Mouse (Mus musculus): ENCODE results near the gene Tstd1. TPM values are rescaled to one million over a fixed set of nuclear protein-coding genes. Genes with fewer than 3 reads are reported as not detected.

The Tstd1 gene
- total RNA-seq (2021), result 1 to 10 TPM; 1.3 to 3.6 TPM
- long read RNA-seq, experiment 1, partial matches to known transcripts, result 0 of 1 reads
- long read RNA-seq, experiment 1, other reads (novel, unspliced or antisense), result 1 of 1 reads
- long read RNA-seq, experiment 2, partial matches to known transcripts, result 0 of 1 reads
- long read RNA-seq, experiment 2, other reads (novel, unspliced or antisense), result 0 of 1 reads

GRCm38 (mm10) chr1:171418660-171419059, at the start of gene Tstd1:
Tstd1 (plus strand) TSS chr1:171418872.
- DNase-seq, result no peak

DNA sequence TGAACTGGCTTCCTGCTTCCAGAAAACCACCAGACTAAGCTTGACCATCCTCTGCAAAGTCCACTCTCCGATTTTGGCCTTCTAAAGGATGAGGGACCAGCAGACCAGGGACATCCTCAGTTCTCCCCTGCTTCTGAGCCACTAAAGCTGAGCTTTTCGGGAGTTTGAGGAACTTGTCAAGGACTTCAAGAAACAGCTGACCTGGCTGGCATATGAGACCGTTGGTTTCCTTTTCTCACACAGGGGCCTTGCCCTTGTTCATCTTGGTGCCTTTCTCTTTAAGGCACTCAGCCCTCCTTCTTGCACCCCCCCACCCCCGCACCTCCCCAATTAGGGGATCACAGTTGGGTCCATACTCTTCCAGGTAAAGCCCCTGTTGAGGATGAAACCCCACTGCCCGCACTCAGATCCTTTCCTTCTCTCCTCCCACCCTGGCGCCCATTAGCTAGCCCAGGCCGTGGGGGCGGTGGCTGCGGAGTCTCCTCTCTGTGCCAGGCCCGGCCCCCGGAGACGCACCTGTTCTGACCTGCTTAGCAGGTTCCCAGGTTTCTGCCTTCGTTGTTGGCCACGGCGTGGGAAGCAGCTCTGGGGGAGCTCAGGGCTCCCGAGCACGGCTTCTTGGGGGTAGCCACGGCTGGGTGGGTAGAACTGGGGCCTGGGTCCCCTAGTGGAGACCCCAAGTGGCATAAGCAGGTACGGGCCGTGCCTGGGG, 48.7 kb upstream of the Tstd1 start, which contains the start of gene Nectin4:
Gene Nectin4 (plus strand): TSS at position 255 of the 712 bp plus-strand sequence.
- no peak for DNase-seq

DNA sequence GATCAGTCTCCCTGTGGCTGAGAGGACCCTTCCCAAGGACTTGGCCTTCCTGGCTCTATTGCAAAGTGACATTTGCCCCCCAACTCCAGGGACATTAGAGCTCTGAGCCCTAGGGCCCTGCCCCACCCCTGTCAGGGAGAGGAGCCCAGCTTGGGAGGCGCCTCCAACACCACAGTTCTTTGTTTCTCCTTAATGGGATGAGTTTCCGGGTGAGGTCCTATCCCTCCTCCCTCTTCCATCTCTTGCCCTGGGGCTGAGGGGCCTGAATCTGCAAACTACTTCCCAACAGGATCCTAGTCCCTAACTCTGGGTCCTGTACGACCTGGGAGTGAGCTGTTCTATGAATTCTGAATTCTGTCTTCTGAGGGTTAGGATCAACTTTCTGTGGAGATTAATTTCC, 45.8 kb upstream of the Tstd1 start:
- no peak for DNase-seq

GRCm38 (mm10) chr1:171373946-171374345, 44.7 kb upstream of the Tstd1 start:
- DNase-seq, result no peak

GRCm38 (mm10) chr1:171375646-171376097, 43.0 kb upstream of the Tstd1 start:
- no peak for DNase-seq

DNA sequence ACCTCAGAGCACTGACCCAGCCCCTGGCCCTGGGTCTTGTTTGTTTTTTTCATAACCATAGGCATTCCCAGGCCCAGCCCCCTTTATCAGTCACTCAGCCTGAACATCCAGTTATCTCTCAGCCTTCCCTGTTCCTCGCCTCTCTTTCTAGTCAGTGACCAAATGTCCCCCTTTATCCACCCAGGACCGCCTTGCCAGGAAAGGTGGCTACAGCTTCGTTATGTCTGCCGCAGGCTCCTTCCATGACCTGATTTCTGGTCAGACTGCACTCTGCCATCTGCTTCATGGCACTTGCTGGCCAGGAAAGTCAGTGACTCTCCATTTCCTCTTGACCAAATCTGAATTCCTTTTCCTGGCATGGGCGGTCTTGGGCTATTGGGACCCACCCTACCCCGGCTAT, 40.4 kb upstream of the Tstd1 start:
- no peak for DNase-seq

GRCm38 (mm10) chr1:171379935-171380599, 38.6 kb upstream of the Tstd1 start:
- DNase-seq, result peak; percentile 86

DNA sequence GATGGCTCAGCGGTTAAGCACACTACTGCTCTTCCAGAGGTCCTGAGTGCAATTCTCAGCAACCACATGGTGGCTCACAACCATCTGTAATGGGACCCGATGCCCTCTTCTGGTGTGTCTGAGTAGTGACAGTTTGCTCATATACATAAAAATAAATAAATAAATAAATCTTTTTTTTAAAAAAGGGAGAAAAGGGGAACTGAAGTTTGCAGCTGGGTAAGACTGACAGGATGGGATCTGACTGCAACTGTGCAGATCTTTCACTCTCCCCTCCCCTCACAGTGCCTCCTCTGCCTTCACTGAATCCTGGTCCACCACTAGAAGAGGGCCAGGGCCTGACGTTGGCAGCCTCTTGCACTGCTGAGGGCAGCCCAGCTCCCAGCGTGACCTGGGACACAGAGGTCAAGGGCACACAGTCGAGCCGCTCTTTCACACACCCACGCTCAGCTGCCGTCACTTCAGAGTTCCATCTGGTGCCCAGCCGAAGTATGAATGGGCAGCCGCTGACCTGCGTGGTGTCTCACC, 36.5 kb upstream of the Tstd1 start:
- no peak for DNase-seq

DNA sequence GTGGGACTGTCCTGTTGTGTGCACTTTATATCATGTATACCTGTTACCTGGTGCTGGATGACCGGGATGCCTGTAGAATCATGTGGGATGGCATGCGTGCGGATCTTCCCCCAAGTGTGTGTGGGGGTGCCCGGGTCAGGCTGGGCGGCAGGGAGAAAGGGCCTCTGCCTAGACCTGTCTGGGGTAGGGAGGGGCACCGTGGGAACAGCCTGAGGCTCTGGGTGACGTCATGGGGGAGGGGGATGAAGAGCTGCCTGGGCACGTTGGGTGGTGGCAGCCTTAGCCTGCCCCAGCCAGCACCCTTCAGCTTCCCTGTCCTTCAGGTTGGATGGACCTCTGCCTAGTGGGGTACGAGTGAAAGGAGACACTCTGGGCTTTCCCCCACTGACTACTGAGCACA, 34.3 kb upstream of the Tstd1 start:
- DNase-seq, result no peak

- DNase-seq, result no peak
These were observed 33.5 kb upstream of the Tstd1 start for GRCm38 (mm10) chr1:171385171-171385570.

- DNase-seq, result no peak
These were observed 31.6 kb upstream of the Tstd1 start for GRCm38 (mm10) chr1:171387099-171387498.

- DNase-seq, result peak; percentile 17 to 39
These were observed 30.1 kb upstream of the Tstd1 start, which contains the start of gene Arhgap30 for GRCm38 (mm10) chr1:171388376-171389102. Arhgap30 (plus strand) TSS chr1:171388954.

- no peak for DNase-seq
These were observed 28.6 kb upstream of the Tstd1 start for GRCm38 (mm10) chr1:171390101-171390500.

GRCm38 (mm10) chr1:171401821-171402220, 16.9 kb upstream of the Tstd1 start:
- no peak for DNase-seq

DNA sequence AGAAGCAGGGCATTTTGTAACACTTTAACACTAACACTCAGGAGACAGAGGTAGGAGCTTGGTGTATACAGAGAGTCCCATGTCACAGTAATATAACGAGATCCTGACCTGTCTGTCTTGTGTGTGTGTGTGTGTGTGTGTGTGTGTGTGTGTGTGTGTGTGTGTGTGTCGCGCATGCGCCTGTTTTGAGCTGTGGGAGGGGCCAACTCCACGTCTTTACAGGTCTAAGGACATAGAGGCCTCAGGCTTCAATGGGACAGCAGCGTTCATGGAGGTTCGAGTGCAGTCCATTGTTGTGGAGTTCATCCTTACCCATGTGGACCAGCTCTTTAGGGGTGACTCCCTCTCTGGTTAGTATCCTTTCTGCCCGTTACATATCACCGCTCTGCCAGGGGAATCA, 15.7 kb upstream of the Tstd1 start:
- no peak for DNase-seq

GRCm38 (mm10) chr1:171407263-171407662, 11.4 kb upstream of the Tstd1 start:
- no peak for DNase-seq

GRCm38 (mm10) chr1:171410231-171410630, 8.4 kb upstream of the Tstd1 start:
- DNase-seq, result no peak

- DNase-seq, result peak; percentile 96
These were observed 7.7 kb upstream of the Tstd1 start, which contains the start of gene Usf1 for GRCm38 (mm10) chr1:171410947-171411484. Usf1 (plus strand) TSS chr1:171411313.

GRCm38 (mm10) chr1:171411492-171411941, 7.2 kb upstream of the Tstd1 start:
- no peak for DNase-seq

GRCm38 (mm10) chr1:171412001-171412441, 6.7 kb upstream of the Tstd1 start:
- DNase-seq, result peak; percentile 20 to 44

DNA sequence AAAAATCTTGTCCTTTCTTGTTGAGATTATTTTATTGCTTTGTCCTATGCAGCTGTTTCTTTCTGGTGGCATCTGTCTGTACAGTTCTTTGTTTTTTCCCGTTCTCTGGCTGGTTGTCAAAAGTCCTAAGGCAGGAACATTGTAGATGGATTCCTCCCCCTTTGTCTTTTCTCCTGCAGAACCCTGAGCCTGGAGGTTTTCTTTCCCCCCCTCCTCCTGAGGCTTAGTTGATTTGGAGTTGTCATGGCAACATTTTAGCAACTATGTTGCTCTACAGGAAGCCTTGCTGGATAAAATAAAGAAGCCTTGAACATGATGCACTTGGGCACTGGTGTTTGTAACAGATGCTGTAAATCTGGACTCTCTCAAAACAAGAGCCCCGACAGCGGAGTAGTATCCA, 6.2 kb upstream of the Tstd1 start:
- DNase-seq, result no peak

- DNase-seq, result peak in 1 of 2 experiments; percentile 32
These were observed 5.1 kb upstream of the Tstd1 start for GRCm38 (mm10) chr1:171413608-171414007.
